Mouse (Mus musculus): ENCODE measurements around the gene Prss12. TPM values are rescaled to one million over a fixed set of nuclear protein-coding genes. Genes with fewer than 3 reads are reported as not detected.

Prss12 gene
- total RNA-seq, 1 experiment = 1.3 TPM

- no peaks in the 10 kb centered on the region for H3K4me1 ChIP-seq (ENCODE audit: control insufficient read depth in 2 of 2, insufficient read depth in 2 of 2, low read length in 2 of 2, poor library complexity in 1 of 2)
- no peak for DNase-seq (ENCODE audit: low read depth, low spot score)
- no peak overlapping the region for H3K9ac ChIP-seq (ENCODE audit: insufficient read depth, low read depth, low read length, poor library complexity, severe bottlenecking)
- no peak overlapping the region for H3K27ac ChIP-seq (ENCODE audit: insufficient read depth, low read depth, low read length, poor library complexity, severe bottlenecking)
- no peaks in the 10 kb centered on the region for H3K36me3 ChIP-seq (ENCODE audit: control insufficient read depth, insufficient read depth, low read length, poor library complexity, severe bottlenecking)
- H3K9me3 ChIP-seq (ENCODE audit: control insufficient read depth, insufficient read depth, low read depth, low read length) = no peaks in the 10 kb centered on the region
- no peak for TF ChIP-seq MAFK (IDR thresholded peaks at IDR 0.05; ENCODE audit: insufficient read depth, low read depth, low read length)
- no peak for TF ChIP-seq CHD2 (IDR thresholded peaks at IDR 0.05; ENCODE audit: low read depth, low read length)
- no peak for TF ChIP-seq HCFC1 (IDR thresholded peaks at IDR 0.05; ENCODE audit: borderline replicate concordance, insufficient read depth, low read length)
- TF ChIP-seq ZC3H11A (IDR thresholded peaks at IDR 0.05; ENCODE audit: borderline replicate concordance, low read depth, low read length) = no peak
- no peak for TF ChIP-seq ZNF384 (IDR thresholded peaks at IDR 0.05; ENCODE audit: low read depth, low read length)
- in situ Hi-C loops (cut with MboI; ENCODE audit: low sequenced_read_pairs in 2 of 2, unreplicated experiment in 2 of 2) = no loop called here
- H3K4me3 ChIP-seq (ENCODE audit: insufficient read depth in 1 of 2, low read depth in 1 of 2, low read length in 2 of 2, poor library complexity in 1 of 2, severe bottlenecking in 1 of 2) = no peak overlapping the region
Observed at GRCm38 (mm10) chr3:123459492-123459891, 12.8 kb downstream of the Prss12 start.

- Histone ChIP-seq H3K9ac (ENCODE audit: insufficient read depth, low read depth, low read length, poor library complexity, severe bottlenecking) (no peak overlapping the region), H3K36me3 (ENCODE audit: control insufficient read depth, insufficient read depth, low read length, poor library complexity, severe bottlenecking) (no peaks in the 10 kb centered on the region), H3K4me3 (ENCODE audit: insufficient read depth in 1 of 2, low read depth in 1 of 2, low read length in 2 of 2, poor library complexity in 1 of 2, severe bottlenecking in 1 of 2) (no peak overlapping the region), H3K4me1 (ENCODE audit: control insufficient read depth in 2 of 2, insufficient read depth in 2 of 2, low read length in 2 of 2, poor library complexity in 1 of 2) (no peaks in the 10 kb centered on the region), H3K9me3 (ENCODE audit: control insufficient read depth, insufficient read depth, low read depth, low read length) (no peaks in the 10 kb centered on the region), H3K27ac (ENCODE audit: insufficient read depth, low read depth, low read length, poor library complexity, severe bottlenecking) (no peak overlapping the region)
- TF ChIP-seq HCFC1 (IDR thresholded peaks at IDR 0.05; ENCODE audit: borderline replicate concordance, insufficient read depth, low read length) = no peak
- no peak for TF ChIP-seq ZC3H11A (IDR thresholded peaks at IDR 0.05; ENCODE audit: borderline replicate concordance, low read depth, low read length)
- no peak for TF ChIP-seq CHD2 (IDR thresholded peaks at IDR 0.05; ENCODE audit: low read depth, low read length)
- in situ Hi-C loops (cut with MboI; ENCODE audit: low sequenced_read_pairs in 2 of 2, unreplicated experiment in 2 of 2) = no loop called here
- DNase-seq (ENCODE audit: low read depth, low spot score) = no peak
Observed at GRCm38 (mm10) chr3:123460436-123460835, 13.7 kb downstream of the Prss12 start.

- no peak overlapping the region for H3K9ac ChIP-seq (ENCODE audit: insufficient read depth, low read depth, low read length, poor library complexity, severe bottlenecking)
- H3K4me3 ChIP-seq (ENCODE audit: insufficient read depth in 1 of 2, low read depth in 1 of 2, low read length in 2 of 2, poor library complexity in 1 of 2, severe bottlenecking in 1 of 2) = no peak overlapping the region
- TF ChIP-seq ZC3H11A (IDR thresholded peaks at IDR 0.05; ENCODE audit: borderline replicate concordance, low read depth, low read length) (no peak), MAFK (IDR thresholded peaks at IDR 0.05; ENCODE audit: insufficient read depth, low read depth, low read length) (no peak), CHD2 (IDR thresholded peaks at IDR 0.05; ENCODE audit: low read depth, low read length) (no peak), HCFC1 (IDR thresholded peaks at IDR 0.05; ENCODE audit: borderline replicate concordance, insufficient read depth, low read length) (no peak), ZNF384 (IDR thresholded peaks at IDR 0.05; ENCODE audit: low read depth, low read length) (no peak)
- H3K36me3 ChIP-seq (ENCODE audit: control insufficient read depth, insufficient read depth, low read length, poor library complexity, severe bottlenecking) = no peaks in the 10 kb centered on the region
- no peak overlapping the region for H3K27ac ChIP-seq (ENCODE audit: insufficient read depth, low read depth, low read length, poor library complexity, severe bottlenecking)
- H3K4me1 ChIP-seq (ENCODE audit: control insufficient read depth in 2 of 2, insufficient read depth in 2 of 2, low read length in 2 of 2, poor library complexity in 1 of 2) = no peaks in the 10 kb centered on the region
- in situ Hi-C loops (cut with MboI; ENCODE audit: low sequenced_read_pairs in 2 of 2, unreplicated experiment in 2 of 2) = no loop called here
- H3K9me3 ChIP-seq (ENCODE audit: control insufficient read depth, insufficient read depth, low read depth, low read length) = no peaks in the 10 kb centered on the region
- no peak for DNase-seq (ENCODE audit: low read depth, low spot score)
Observed at GRCm38 (mm10) chr3:123462264-123462663, 15.6 kb downstream of the Prss12 start.

- no peak for DNase-seq (ENCODE audit: low read depth, low spot score)
- no peak overlapping the region for H3K9ac ChIP-seq (ENCODE audit: insufficient read depth, low read depth, low read length, poor library complexity, severe bottlenecking)
- no peaks in the 10 kb centered on the region for H3K4me1 ChIP-seq (ENCODE audit: control insufficient read depth in 2 of 2, insufficient read depth in 2 of 2, low read length in 2 of 2, poor library complexity in 1 of 2)
- in situ Hi-C loops (cut with MboI; ENCODE audit: low sequenced_read_pairs in 2 of 2, unreplicated experiment in 2 of 2) = no loop called here
- no peak overlapping the region for H3K4me3 ChIP-seq (ENCODE audit: insufficient read depth in 1 of 2, low read depth in 1 of 2, low read length in 2 of 2, poor library complexity in 1 of 2, severe bottlenecking in 1 of 2)
- H3K27ac ChIP-seq (ENCODE audit: insufficient read depth, low read depth, low read length, poor library complexity, severe bottlenecking) = no peak overlapping the region
- TF ChIP-seq ZC3H11A (IDR thresholded peaks at IDR 0.05; ENCODE audit: borderline replicate concordance, low read depth, low read length) (no peak), HCFC1 (IDR thresholded peaks at IDR 0.05; ENCODE audit: borderline replicate concordance, insufficient read depth, low read length) (no peak), CHD2 (IDR thresholded peaks at IDR 0.05; ENCODE audit: low read depth, low read length) (no peak), MAFK (IDR thresholded peaks at IDR 0.05; ENCODE audit: insufficient read depth, low read depth, low read length) (no peak), ZNF384 (IDR thresholded peaks at IDR 0.05; ENCODE audit: low read depth, low read length) (no peak)
- no peaks in the 10 kb centered on the region for H3K9me3 ChIP-seq (ENCODE audit: control insufficient read depth, insufficient read depth, low read depth, low read length)
- H3K36me3 ChIP-seq (ENCODE audit: control insufficient read depth, insufficient read depth, low read length, poor library complexity, severe bottlenecking) = no peaks in the 10 kb centered on the region
Observed at GRCm38 (mm10) chr3:123476833-123477232, 30.1 kb downstream of the Prss12 start.

GRCm38 (mm10) chr3:123481266-123481665 lies 34.6 kb downstream of the Prss12 start:
- Histone ChIP-seq H3K27ac (ENCODE audit: insufficient read depth, low read depth, low read length, poor library complexity, severe bottlenecking) (no peak overlapping the region), H3K4me1 (ENCODE audit: control insufficient read depth in 2 of 2, insufficient read depth in 2 of 2, low read length in 2 of 2, poor library complexity in 1 of 2) (no peaks in the 10 kb centered on the region), H3K9me3 (ENCODE audit: control insufficient read depth, insufficient read depth, low read depth, low read length) (no peaks in the 10 kb centered on the region), H3K4me3 (ENCODE audit: insufficient read depth in 1 of 2, low read depth in 1 of 2, low read length in 2 of 2, poor library complexity in 1 of 2, severe bottlenecking in 1 of 2) (no peak overlapping the region), H3K9ac (ENCODE audit: insufficient read depth, low read depth, low read length, poor library complexity, severe bottlenecking) (no peak overlapping the region), H3K36me3 (ENCODE audit: control insufficient read depth, insufficient read depth, low read length, poor library complexity, severe bottlenecking) (no peaks in the 10 kb centered on the region)
- no peak for DNase-seq (ENCODE audit: low read depth, low spot score)
- no peak for TF ChIP-seq MAFK (IDR thresholded peaks at IDR 0.05; ENCODE audit: insufficient read depth, low read depth, low read length)
- TF ChIP-seq HCFC1 (IDR thresholded peaks at IDR 0.05; ENCODE audit: borderline replicate concordance, insufficient read depth, low read length) = no peak
- no peak for TF ChIP-seq ZC3H11A (IDR thresholded peaks at IDR 0.05; ENCODE audit: borderline replicate concordance, low read depth, low read length)
- no peak for TF ChIP-seq CHD2 (IDR thresholded peaks at IDR 0.05; ENCODE audit: low read depth, low read length)
- TF ChIP-seq ZNF384 (IDR thresholded peaks at IDR 0.05; ENCODE audit: low read depth, low read length) = no peak
- in situ Hi-C loops (cut with MboI; ENCODE audit: low sequenced_read_pairs in 2 of 2, unreplicated experiment in 2 of 2) = no loop called here

Data from ES-E14 (cell line).